Mouse (Mus musculus): ENCODE data around the gene Mfsd9. TPM values are rescaled to one million over a fixed set of nuclear protein-coding genes. Genes with fewer than 3 reads are reported as not detected.

Mfsd9 gene
- polyA plus RNA-seq, 1 experiment, result not detected

GRCm38 (mm10) chr1:40815071-40815845 is 24.8 kb upstream of the Mfsd9 start:
- H3K4me3 ChIP-seq (replicated peaks; ENCODE audit: control insufficient read depth, low read depth, low read length), result no peak overlapping the region
- H3K27ac ChIP-seq (ENCODE audit: control insufficient read depth, insufficient read depth, low read depth, low read length, poor library complexity), result no peak overlapping the region
- TF ChIP-seq CTCF (IDR thresholded peaks at IDR 0.05; ENCODE audit: control insufficient read depth, insufficient read depth, low read length), result no peak
- TF ChIP-seq POLR2A (IDR thresholded peaks at IDR 0.05; ENCODE audit: borderline replicate concordance, control insufficient read depth, low read depth, low read length), result no peak
- 59% methylated on average over 16 of the region's 16 CpGs for WGBS
- H3K4me1 ChIP-seq (ENCODE audit: control insufficient read depth, insufficient read depth, low read length), result no peaks in the 10 kb centered on the region

- 82% methylated on average over 3 of the region's 3 CpGs for WGBS
- no peak overlapping the region for H3K27ac ChIP-seq (ENCODE audit: control insufficient read depth, insufficient read depth, low read depth, low read length, poor library complexity)
- H3K4me1 ChIP-seq (ENCODE audit: control insufficient read depth, insufficient read depth, low read length), result no peaks in the 10 kb centered on the region
- no peak for TF ChIP-seq CTCF (IDR thresholded peaks at IDR 0.05; ENCODE audit: control insufficient read depth, insufficient read depth, low read length)
- H3K4me3 ChIP-seq (replicated peaks; ENCODE audit: control insufficient read depth, low read depth, low read length), result no peak overlapping the region
These were observed 18.2 kb upstream of the Mfsd9 start for GRCm38 (mm10) chr1:40808643-40809042.

- Histone ChIP-seq H3K4me3 (replicated peaks; ENCODE audit: control insufficient read depth, low read depth, low read length) (no peak overlapping the region), H3K4me1 (ENCODE audit: control insufficient read depth, insufficient read depth, low read length) (no peaks in the 10 kb centered on the region), H3K27ac (ENCODE audit: control insufficient read depth, insufficient read depth, low read depth, low read length, poor library complexity) (no peak overlapping the region)
- 79% methylated on average over 11 of the region's 11 CpGs for WGBS
- no peak for TF ChIP-seq POLR2A (IDR thresholded peaks at IDR 0.05; ENCODE audit: borderline replicate concordance, control insufficient read depth, low read depth, low read length)
- TF ChIP-seq CTCF (IDR thresholded peaks at IDR 0.05; ENCODE audit: control insufficient read depth, insufficient read depth, low read length), result no peak
These were observed 15.4 kb upstream of the Mfsd9 start for GRCm38 (mm10) chr1:40805891-40806290.

- Histone ChIP-seq H3K4me3 (replicated peaks; ENCODE audit: control insufficient read depth, low read depth, low read length) (no peak within 1 kb of the TSS), H3K27ac (ENCODE audit: control insufficient read depth, insufficient read depth, low read depth, low read length, poor library complexity) (no peak within 1 kb of the TSS), H3K4me1 (ENCODE audit: control insufficient read depth, insufficient read depth, low read length) (no peaks in the 10 kb centered on the region)
- 76% methylated on average over 9 of the region's 9 CpGs for WGBS
- TF ChIP-seq CTCF (IDR thresholded peaks at IDR 0.05; ENCODE audit: control insufficient read depth, insufficient read depth, low read length), result no peak
- no peak for TF ChIP-seq POLR2A (IDR thresholded peaks at IDR 0.05; ENCODE audit: borderline replicate concordance, control insufficient read depth, low read depth, low read length)
These were observed 14.9 kb upstream of the Mfsd9 start, which contains the start of gene Tmem182 for GRCm38 (mm10) chr1:40805351-40805750. TSS of gene Tmem182 (plus strand) at chr1:40805601.

- Histone ChIP-seq H3K27ac (ENCODE audit: control insufficient read depth, insufficient read depth, low read depth, low read length, poor library complexity) (no peak overlapping the region), H3K4me1 (ENCODE audit: control insufficient read depth, insufficient read depth, low read length) (no peaks in the 10 kb centered on the region), H3K4me3 (replicated peaks; ENCODE audit: control insufficient read depth, low read depth, low read length) (no peak overlapping the region)
- TF ChIP-seq POLR2A (IDR thresholded peaks at IDR 0.05; ENCODE audit: borderline replicate concordance, control insufficient read depth, low read depth, low read length) (no peak), CTCF (IDR thresholded peaks at IDR 0.05; ENCODE audit: control insufficient read depth, insufficient read depth, low read length) (no peak)
- 83% methylated on average over 12 of the region's 12 CpGs for WGBS
These were observed 13.6 kb upstream of the Mfsd9 start for GRCm38 (mm10) chr1:40804118-40804517.

GRCm38 (mm10) chr1:40802759-40803158 is 12.3 kb upstream of the Mfsd9 start:
- Histone ChIP-seq H3K4me1 (ENCODE audit: control insufficient read depth, insufficient read depth, low read length) (no peaks in the 10 kb centered on the region), H3K27ac (ENCODE audit: control insufficient read depth, insufficient read depth, low read depth, low read length, poor library complexity) (no peak overlapping the region), H3K4me3 (replicated peaks; ENCODE audit: control insufficient read depth, low read depth, low read length) (no peak overlapping the region)
- no peak for TF ChIP-seq POLR2A (IDR thresholded peaks at IDR 0.05; ENCODE audit: borderline replicate concordance, control insufficient read depth, low read depth, low read length)
- no peak for TF ChIP-seq CTCF (IDR thresholded peaks at IDR 0.05; ENCODE audit: control insufficient read depth, insufficient read depth, low read length)
- 17% methylated on average over 3 of the region's 3 CpGs for WGBS

- Histone ChIP-seq H3K27ac (ENCODE audit: control insufficient read depth, insufficient read depth, low read depth, low read length, poor library complexity) (no peak overlapping the region), H3K4me3 (replicated peaks; ENCODE audit: control insufficient read depth, low read depth, low read length) (no peak overlapping the region), H3K4me1 (ENCODE audit: control insufficient read depth, insufficient read depth, low read length) (no peaks in the 10 kb centered on the region)
- WGBS, result 30% methylated on average over 5 of the region's 5 CpGs
- TF ChIP-seq POLR2A (IDR thresholded peaks at IDR 0.05; ENCODE audit: borderline replicate concordance, control insufficient read depth, low read depth, low read length), result no peak
- no peak for TF ChIP-seq CTCF (IDR thresholded peaks at IDR 0.05; ENCODE audit: control insufficient read depth, insufficient read depth, low read length)
These were observed 10.4 kb upstream of the Mfsd9 start for GRCm38 (mm10) chr1:40800908-40801307.

GRCm38 (mm10) chr1:40799121-40799520 is 8.6 kb upstream of the Mfsd9 start:
- Histone ChIP-seq H3K4me1 (ENCODE audit: control insufficient read depth, insufficient read depth, low read length) (no peaks in the 10 kb centered on the region), H3K4me3 (replicated peaks; ENCODE audit: control insufficient read depth, low read depth, low read length) (no peak overlapping the region), H3K27ac (ENCODE audit: control insufficient read depth, insufficient read depth, low read depth, low read length, poor library complexity) (no peak overlapping the region)
- TF ChIP-seq POLR2A (IDR thresholded peaks at IDR 0.05; ENCODE audit: borderline replicate concordance, control insufficient read depth, low read depth, low read length) (no peak), CTCF (IDR thresholded peaks at IDR 0.05; ENCODE audit: control insufficient read depth, insufficient read depth, low read length) (no peak)
- 80% methylated on average over 8 of the region's 8 CpGs for WGBS

Measured in bone marrow, adult 2 months (tissue).